Mouse (Mus musculus) kidney, adult 9 months (tissue): ENCODE measurements around the gene Chst3.

Experiments
- DNase-seq: peaks from one replicate; pipeline ENCODE4 v3.0.0; 2022

The Chst3 gene

GRCm38 (mm10) chr10:60230321-60231088, 11.4 kb upstream of the Chst3 start:
- DNase-seq: no peak

GRCm38 (mm10) chr10:60229113-60229512, 10.1 kb upstream of the Chst3 start:
- peak; percentile 36 for DNase-seq

GRCm38 (mm10) chr10:60227666-60228065, 8.6 kb upstream of the Chst3 start:
- DNase-seq: peak; percentile 84

- DNase-seq: peak; percentile 72
These were observed 5.5 kb upstream of the Chst3 start for GRCm38 (mm10) chr10:60224601-60225000.

- peak; percentile 91 for DNase-seq
These were observed 2.7 kb upstream of the Chst3 start for GRCm38 (mm10) chr10:60221571-60222259.

- DNase-seq: no peak
These were observed 1.5 kb upstream of the Chst3 start for GRCm38 (mm10) chr10:60220607-60221006.

GRCm38 (mm10) chr10:60220042-60220523, 1.0 kb upstream of the Chst3 start:
- no peak for DNase-seq

GRCm38 (mm10) chr10:60218033-60218590, 948 bp downstream of the Chst3 start:
- no peak for DNase-seq

GRCm38 (mm10) chr10:60216331-60217095, 2.5 kb downstream of the Chst3 start:
- DNase-seq: no peak

GRCm38 (mm10) chr10:60215077-60215960, 3.7 kb downstream of the Chst3 start:
- DNase-seq: peak; percentile 86

GRCm38 (mm10) chr10:60212589-60213379, 6.3 kb downstream of the Chst3 start:
- no peak for DNase-seq

GRCm38 (mm10) chr10:60211501-60212005, 7.5 kb downstream of the Chst3 start:
- no peak for DNase-seq

- no peak for DNase-seq
These were observed 8.6 kb downstream of the Chst3 start for GRCm38 (mm10) chr10:60210468-60210867.

- no peak for DNase-seq
These were observed 9.8 kb downstream of the Chst3 start for GRCm38 (mm10) chr10:60209237-60209636.

GRCm38 (mm10) chr10:60207166-60207705, 11.8 kb downstream of the Chst3 start:
- no peak for DNase-seq

GRCm38 (mm10) chr10:60205601-60206241, 13.3 kb downstream of the Chst3 start:
- DNase-seq: no peak

- DNase-seq: no peak
These were observed 16.3 kb downstream of the Chst3 start for GRCm38 (mm10) chr10:60202785-60203184.

GRCm38 (mm10) chr10:60200996-60201395, 18.1 kb downstream of the Chst3 start:
- no peak for DNase-seq

GRCm38 (mm10) chr10:60199378-60199777, 19.7 kb downstream of the Chst3 start:
- DNase-seq: no peak

GRCm38 (mm10) chr10:60197406-60197821, 21.6 kb downstream of the Chst3 start:
- DNase-seq: no peak
